In genomic region chr3:88363700-88364099, GRCm38 (mm10) we compare ENCODE assay signal across 11 mouse cellular contexts. TPM values are rescaled to one million over a fixed set of nuclear protein-coding genes. Genes with fewer than 3 reads are reported as not detected.
A peak's percentile ranks its signal among the peaks of the same experiment; 100 is the strongest.
DNase-seq lines count a peak whose midpoint lies in the region; ATAC-seq and TF ChIP-seq lines count a peak whose summit lies in the region.
"Had no signal": no experiment of that assay in that cellular context is flagged by ENCODE, and none has a peak within 500 bp of the region (broad histone marks: within the 10 kb centered on the region; RNA-seq: fewer than 3 reads in every experiment).

No protein-coding gene starts in this region.

- peaks cover 21% of the 10 kb centered on the region for H3K27me3 ChIP-seq in lung, embryonic 14.5 days (ENCODE audit: insufficient read depth, low read length)
- H3K27me3 ChIP-seq in spleen, adult 2 months (ENCODE audit: control insufficient read depth, insufficient read depth, low read length) = no peaks in the 10 kb centered on the region

- H3K4me2 ChIP-seq in lung, embryonic 14.5 days = peak overlapping the region; percentile 55; the same call in 1 of the 2 replicates

- peaks cover 5% of the 10 kb centered on the region; the same call in 1 of the 2 replicates for H3K4me1 ChIP-seq in lung, embryonic 14.5 days (ENCODE audit: insufficient read depth)
- peaks cover 4% of the 10 kb centered on the region; the same call in 1 of the 2 replicates for H3K4me1 ChIP-seq in lung, adult 2 months (ENCODE audit: control insufficient read depth, insufficient read depth, low read length)
- no peaks in the 10 kb centered on the region for H3K4me1 ChIP-seq in spleen, adult 2 months (ENCODE audit: control insufficient read depth, insufficient read depth, insufficient read length)

- TF ChIP-seq POLR2A in lung, adult 2 months (IDR thresholded peaks at IDR 0.05; ENCODE audit: borderline replicate concordance, extremely low read depth, low read depth, low read length) = no peak
- no peak for TF ChIP-seq POLR2A in spleen, adult 2 months (IDR thresholded peaks at IDR 0.05; ENCODE audit: low read depth, low read length)

- H3K4me3 ChIP-seq in lung, embryonic 14.5 days (ENCODE audit: low read depth, low read length) = no peak overlapping the region
- H3K4me3 ChIP-seq in lung, adult 2 months (replicated peaks; ENCODE audit: extremely low read depth, low read depth, low read length) = no peak overlapping the region
- no peak overlapping the region for H3K4me3 ChIP-seq in spleen, adult 2 months (ENCODE audit: extremely low read depth, insufficient read depth, insufficient read length)

- peak; percentile 47; the same call in 1 of the 2 replicates for ATAC-seq in cerebellum, adult (ENCODE audit: insufficient number of reproducible peaks, low FRiP score, low TSS enrichment)
- peak; percentile 25; the same call in 1 of the 2 replicates for ATAC-seq in lung, embryonic 14.5 days (ENCODE audit: insufficient read depth)

- 45% methylated on average over 4 of the region's 4 CpGs for WGBS in lung, embryonic 14.5 days
- WGBS in lung, adult 2 months = 49% methylated on average over 4 of the region's 4 CpGs
- 69% methylated on average over 4 of the region's 4 CpGs for WGBS in spleen, adult 2 months

- H3K9me3 ChIP-seq in lung, embryonic 14.5 days (ENCODE audit: low read depth, low read length) = no peaks in the 10 kb centered on the region

- H3K27ac ChIP-seq in lung, embryonic 14.5 days (ENCODE audit: low read depth) = peak overlapping the region; percentile 73; the same call in 1 of the 2 replicates
- H3K27ac ChIP-seq in spleen, adult 2 months (ENCODE audit: insufficient read depth, low read length) = peak overlapping the region; percentile 5; the same call in 1 of the 2 replicates

- H3K36me3 ChIP-seq in lung, embryonic 14.5 days (ENCODE audit: insufficient read depth) = peaks cover 40% of the 10 kb centered on the region
- peaks cover 31% of the 10 kb centered on the region for H3K36me3 ChIP-seq in spleen, adult 2 months (ENCODE audit: control insufficient read depth, insufficient read depth, low read length)

- DNase-seq in cerebellum, postnatal 25 days = no peak
- DNase-seq in lung, embryonic 14.5 days = peak; percentile 33
- no peak for DNase-seq in lung, adult 2 months
- DNase-seq in layer of hippocampus, postnatal 36 days = peak; percentile 40 to 63
- DNase-seq in spleen, adult 2 months (ENCODE audit: low read depth in 1 of 2, low spot score in 2 of 2) = no peak
- DNase-seq in thymus, postnatal 0 days (ENCODE audit: low spot score) = no peak
- no peak for DNase-seq in adrenal gland, postnatal 25 days

- TF ChIP-seq CTCF in lung, embryonic 14.5 days (IDR thresholded peaks at IDR 0.05; ENCODE audit: low read depth) = no peak
- no peak for TF ChIP-seq CTCF in lung, adult 2 months (IDR thresholded peaks at IDR 0.05; ENCODE audit: insufficient read depth, low read length)
- no peak for TF ChIP-seq CTCF in spleen, adult 2 months (IDR thresholded peaks at IDR 0.05; ENCODE audit: extremely low read depth, insufficient read depth, insufficient read length, insufficient replicate concordance)

- no peak overlapping the region for H3K9ac ChIP-seq in lung, embryonic 14.5 days

RNA-seq across cellular contexts. Expression of gene Paqr6, which starts 0.7 kb away (rescaled TPM):
- 4.5 and 4.9 TPM in 2 replicates for polyA plus RNA-seq in lung, embryonic 14.5 days (2014; fragmentation: Nextera tagmentation; extraction: Ambion mirVana)
- 19.1 and 29.1 TPM in 2 replicates for polyA plus RNA-seq in lung, adult 2 months (2012; rRNA removed)
- 10 to 100 TPM; 13.6 to 14.2 TPM for total RNA-seq in layer of hippocampus, postnatal 36 days (2021)
- 4.3 and 4.4 TPM in 2 replicates for polyA plus RNA-seq in spleen, adult 2 months (2012; rRNA removed)
- 0.49 and 0.56 TPM in 2 replicates for polyA plus RNA-seq in thymus, postnatal 0 days (2015; fragmentation: Nextera tagmentation; extraction: Ambion mirVana)
- 1.6 and 1.9 TPM in 2 replicates for total RNA-seq in adrenal gland, postnatal 25 days (2021)

RNA-seq across cellular contexts. Expression of gene Bglap3, which starts 8.8 kb away (rescaled TPM):
- 0.19 and 0.24 TPM in 2 replicates for polyA plus RNA-seq in lung, embryonic 14.5 days (2014; fragmentation: Nextera tagmentation; extraction: Ambion mirVana)
- 0.20 and 23.9 TPM in 2 replicates for polyA plus RNA-seq in lung, adult 2 months (2012; rRNA removed)
- under 1 TPM in 1 of 2 experiments, not detected in 1; 0.63 TPM for total RNA-seq in layer of hippocampus, postnatal 36 days (2021)
- 0.21 and 0.27 TPM in 2 replicates for polyA plus RNA-seq in spleen, adult 2 months (2012; rRNA removed)
- 2.6 TPM in 2 replicates for polyA plus RNA-seq in thymus, postnatal 0 days (2015; fragmentation: Nextera tagmentation; extraction: Ambion mirVana)
- 0.79 and 2.3 TPM in 2 replicates for total RNA-seq in adrenal gland, postnatal 25 days (2021)

RNA-seq across cellular contexts. Expression of gene Bglap2, which starts 14.8 kb away (rescaled TPM):
- polyA plus RNA-seq in lung, embryonic 14.5 days (2014; fragmentation: Nextera tagmentation; extraction: Ambion mirVana) = not detected in 2 replicates
- 23.0 TPM in 1 of 2 replicates, not detected in the other for polyA plus RNA-seq in lung, adult 2 months (2012; rRNA removed)
- not detected for total RNA-seq in layer of hippocampus, postnatal 36 days (2021)
- not detected in 2 replicates for polyA plus RNA-seq in spleen, adult 2 months (2012; rRNA removed)
- polyA plus RNA-seq in thymus, postnatal 0 days (2015; fragmentation: Nextera tagmentation; extraction: Ambion mirVana) = 0.83 and 1.1 TPM in 2 replicates
- 1.0 TPM in 1 of 2 replicates, not detected in the other for total RNA-seq in adrenal gland, postnatal 25 days (2021)
- total RNA-seq: adrenal gland, postnatal 14 days had no signal
- polyA plus RNA-seq: neural tube, embryonic 14.5 days had no signal

RNA-seq across cellular contexts. Expression of gene Bglap, which starts 20.6 kb away (rescaled TPM):
- polyA plus RNA-seq in lung, embryonic 14.5 days (2014; fragmentation: Nextera tagmentation; extraction: Ambion mirVana) = not detected in 2 replicates
- polyA plus RNA-seq in lung, adult 2 months (2012; rRNA removed) = not detected in 2 replicates
- not detected for total RNA-seq in layer of hippocampus, postnatal 36 days (2021)
- 0.41 and 0.43 TPM in 2 replicates for polyA plus RNA-seq in spleen, adult 2 months (2012; rRNA removed)
- 0.80 and 1.2 TPM in 2 replicates for polyA plus RNA-seq in thymus, postnatal 0 days (2015; fragmentation: Nextera tagmentation; extraction: Ambion mirVana)
- total RNA-seq in adrenal gland, postnatal 25 days (2021) = 4.3 TPM in 1 of 2 replicates, not detected in the other
- polyA plus RNA-seq: kidney, postnatal 0 days; neural tube, embryonic 14.5 days had no signal

RNA-seq across cellular contexts. Expression of gene Smg5, which starts 27.6 kb away (rescaled TPM):
- polyA plus RNA-seq in lung, embryonic 14.5 days (2014; fragmentation: Nextera tagmentation; extraction: Ambion mirVana) = 47.8 and 54.4 TPM in 2 replicates
- 48.4 and 63.7 TPM in 2 replicates for polyA plus RNA-seq in lung, adult 2 months (2012; rRNA removed)
- 10 to 100 TPM; 65.1 to 72.6 TPM for total RNA-seq in layer of hippocampus, postnatal 36 days (2021)
- 64.6 and 70.3 TPM in 2 replicates for polyA plus RNA-seq in spleen, adult 2 months (2012; rRNA removed)
- polyA plus RNA-seq in thymus, postnatal 0 days (2015; fragmentation: Nextera tagmentation; extraction: Ambion mirVana) = 30.0 and 35.4 TPM in 2 replicates
- 55.3 and 59.1 TPM in 2 replicates for total RNA-seq in adrenal gland, postnatal 25 days (2021)

Comparison
In these comparisons a context has a peak if more than half of its experiments do, and no peak if none do; other contexts are left out.
1. DNase-seq: peak in lung, embryonic 14.5 days (single experiment) and layer of hippocampus, postnatal 36 days (2 of 2); none in cerebellum, postnatal 25 days (0 of 2), lung, adult 2 months (single experiment), spleen, adult 2 months (0 of 2), thymus, postnatal 0 days (single experiment) and adrenal gland, postnatal 25 days (single experiment).